Mouse (Mus musculus) induced T-regulatory cell, adult 2 months (primary cell): ENCODE measurements around the gene Mgat5b.
"Not testable (repeated sequence)": the region's sequence is repeated elsewhere in the genome, so short reads cannot be mapped to it uniquely, and the experiment has no call there.

Source experiments
- DNase-seq: peaks from one replicate; pipeline ENCODE4 v3.0.0-alpha.2; 2012; ENCODE audit warnings: low read depth

The Mgat5b gene

GRCm38 (mm10) chr11:116918323-116919185 is at the start of gene Mgat5b:
Gene Mgat5b (plus strand): TSS chr11:116918863.
- peak; percentile 81 for DNase-seq

GRCm38 (mm10) chr11:116869223-116869622 is 49.4 kb upstream of the Mgat5b start:
- no peak for DNase-seq

- peak; percentile 28 for DNase-seq
These were observed 49.0 kb upstream of the Mgat5b start for GRCm38 (mm10) chr11:116869641-116870040.

GRCm38 (mm10) chr11:116871538-116871937 is 47.1 kb upstream of the Mgat5b start:
- DNase-seq: no peak

GRCm38 (mm10) chr11:116873987-116874386 is 44.7 kb upstream of the Mgat5b start:
- DNase-seq: no peak

GRCm38 (mm10) chr11:116878454-116878853 is 40.2 kb upstream of the Mgat5b start:
- DNase-seq: no peak

- no peak for DNase-seq
These were observed 37.8 kb upstream of the Mgat5b start for GRCm38 (mm10) chr11:116880839-116881238.

- no peak for DNase-seq
These were observed 37.2 kb upstream of the Mgat5b start for GRCm38 (mm10) chr11:116881440-116881839.

- DNase-seq: no peak
These were observed 36.2 kb upstream of the Mgat5b start for GRCm38 (mm10) chr11:116882446-116882845.

- no peak for DNase-seq
These were observed 34.6 kb upstream of the Mgat5b start for GRCm38 (mm10) chr11:116884061-116884460.

- DNase-seq: peak; percentile 84
These were observed 33.1 kb upstream of the Mgat5b start for GRCm38 (mm10) chr11:116885275-116886151.

GRCm38 (mm10) chr11:116887136-116887535 is 31.5 kb upstream of the Mgat5b start:
- no peak for DNase-seq

- DNase-seq: no peak
These were observed 24.9 kb upstream of the Mgat5b start for GRCm38 (mm10) chr11:116893532-116894442.

GRCm38 (mm10) chr11:116895402-116895801 is 23.3 kb upstream of the Mgat5b start:
- DNase-seq: no peak

- DNase-seq: no peak
These were observed 19.4 kb upstream of the Mgat5b start for GRCm38 (mm10) chr11:116899247-116899646.

GRCm38 (mm10) chr11:116902588-116902987 is 16.1 kb upstream of the Mgat5b start:
- DNase-seq: not testable (repeated sequence)

GRCm38 (mm10) chr11:116905741-116906456 is 12.8 kb upstream of the Mgat5b start:
- DNase-seq: peak; percentile 26

- DNase-seq: no peak
These were observed 5.1 kb upstream of the Mgat5b start for GRCm38 (mm10) chr11:116913573-116913972.

GRCm38 (mm10) chr11:116914267-116914885 is 4.3 kb upstream of the Mgat5b start:
- no peak for DNase-seq

- no peak for DNase-seq
These were observed 3.4 kb upstream of the Mgat5b start for GRCm38 (mm10) chr11:116915241-116915640.

- DNase-seq: no peak
These were observed 1.3 kb upstream of the Mgat5b start for GRCm38 (mm10) chr11:116917361-116917760.
